Mouse (Mus musculus) intestine, embryonic 14.5 days (tissue): Measurements from ENCODE around the gene Kalrn. TPM values are rescaled to one million over a fixed set of nuclear protein-coding genes. Genes with fewer than 3 reads are reported as not detected.

Source experiments
- ATAC-seq: fragments of 200-750 bp; cut with Nextera tagmentation; replicated peaks from 2 replicates; pipeline ENCODE4 v1.8.0; 2017; ENCODE audit warnings: low read depth, moderate number of reproducible peaks, moderate TSS enrichment, moderate library complexity; ENCODE audit not compliant: low FRiP score, low TSS enrichment
- DNase-seq: peaks from one replicate; pipeline ENCODE4 v3.0.0-alpha.2; 2018; ENCODE audit warnings: low spot score
- H3K27ac ChIP-seq: fragments of 300-500 bp; sonication (generic); 2 replicates; pipeline ENCODE4 v1.5.1; 2014; ENCODE audit warnings: low read depth, mild to moderate bottlenecking, control low read depth
- H3K27me3 ChIP-seq: fragments of 300-500 bp; sonication (generic); replicated peaks from 2 replicates; pipeline ENCODE4 v1.6.1; 2014; ENCODE audit warnings: low read length, control low read depth; ENCODE audit not compliant: control insufficient read depth, insufficient read depth
- H3K36me3 ChIP-seq: fragments of 300-500 bp; sonication (generic); 2 replicates; pipeline ENCODE4 v1.6.1; 2014; ENCODE audit warnings: low read length, control low read depth; ENCODE audit not compliant: control insufficient read depth, insufficient read depth
- H3K4me1 ChIP-seq: fragments of 300-500 bp; sonication (generic); replicated peaks from 2 replicates; pipeline ENCODE4 v1.6.1; 2014; ENCODE audit warnings: low read length, control low read depth, mixed read lengths; ENCODE audit not compliant: control insufficient read depth, insufficient read depth
- H3K4me2 ChIP-seq: fragments of 300-500 bp; sonication (generic); 2 replicates; pipeline ENCODE4 v1.6.1; 2014; ENCODE audit warnings: low read length
- H3K4me3 ChIP-seq: fragments of 300-500 bp; sonication (generic); 2 replicates; pipeline ENCODE4 v1.5.1; 2014; ENCODE audit warnings: low read depth, low read length, control low read depth, mixed read lengths
- H3K9ac ChIP-seq: fragments of 300-500 bp; sonication (generic); 2 replicates; pipeline ENCODE4 v1.6.1; 2014; ENCODE audit warnings: mild to moderate bottlenecking, low read length
- H3K9me3 ChIP-seq: fragments of 300-500 bp; sonication (generic); 2 replicates; pipeline ENCODE4 v1.6.1; 2016; ENCODE audit warnings: low read length, control low read depth; ENCODE audit not compliant: control insufficient read depth
- WGBS: fragments of 180-500 bp; shearing (Covaris S2); extraction: QIAGEN DNeasy Blood & Tissue Kit; methylation state at CpG from one replicate; pipeline ENCODE4 v1.1.7; 2014; 5-methylcytosine and 5-hydroxymethylcytosine counted together
- polyA plus RNA-seq: library from polyadenylated mRNA; unstranded; fragments of >200 nt; fragmentation: Nextera tagmentation; extraction: Ambion mirVana; gene quantifications from 2 replicates; pipeline ENCODE4 v1.2.1, GENCODE M21; 2014

Kalrn gene
- polyA plus RNA-seq, 1 experiment from 2014 or later, result 20.1 TPM

DNA sequence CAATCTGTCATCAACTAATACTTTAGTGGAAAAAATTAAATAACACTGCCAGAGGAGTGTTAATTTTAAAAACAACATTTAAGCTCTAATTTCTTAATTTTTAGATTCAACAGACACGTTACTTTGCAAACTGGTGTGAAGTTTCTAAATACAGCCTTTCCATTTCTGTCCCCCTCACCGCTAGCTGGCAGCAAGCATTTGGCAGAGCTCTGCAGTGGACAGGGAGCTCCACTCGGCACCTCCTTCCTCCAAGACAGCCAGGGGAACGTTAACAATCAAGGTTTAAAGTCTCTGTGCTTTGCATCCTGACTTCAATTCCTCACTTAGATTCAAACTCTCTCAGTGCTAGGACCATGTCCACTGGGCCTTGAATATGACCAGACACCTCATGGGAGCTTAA, 106.7 kb downstream of the Kalrn start:
- H3K27me3 ChIP-seq, result no peaks in the 10 kb centered on the region
- H3K4me1 ChIP-seq, result peaks cover 39% of the 10 kb centered on the region
- ATAC-seq, result no peak
- H3K36me3 ChIP-seq, result no peaks in the 10 kb centered on the region
- H3K9me3 ChIP-seq, result no peaks in the 10 kb centered on the region
- H3K9ac ChIP-seq, result no peak overlapping the region
- H3K4me2 ChIP-seq, result no peak overlapping the region
- no peak for DNase-seq
- 32% methylated on average over 4 of the region's 4 CpGs for WGBS
- no peak overlapping the region for H3K27ac ChIP-seq
- H3K4me3 ChIP-seq, result no peak overlapping the region

DNA sequence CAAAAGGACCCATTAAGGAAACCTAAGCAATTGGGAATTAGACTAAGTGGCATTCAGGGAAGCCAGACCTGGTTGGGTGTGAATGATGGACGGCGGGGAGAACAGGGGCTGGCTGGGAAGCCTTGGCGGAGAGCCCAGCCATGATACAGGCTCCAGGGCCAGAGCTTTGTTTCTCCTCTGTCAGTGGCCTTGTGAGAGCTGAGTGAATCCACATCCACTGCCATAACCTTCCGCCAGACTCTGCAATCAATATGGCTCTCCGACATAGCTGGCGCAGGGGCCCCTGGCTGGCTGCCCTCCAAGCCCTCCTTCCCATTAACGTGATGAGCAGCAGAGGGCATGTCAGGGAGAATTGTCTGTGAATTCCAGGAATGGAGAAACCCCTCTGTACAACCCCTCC, 117.0 kb downstream of the Kalrn start:
- Histone ChIP-seq H3K27ac (peak overlapping the region; percentile 22; the same call in 1 of the 2 replicates), H3K9me3 (no peaks in the 10 kb centered on the region), H3K36me3 (no peaks in the 10 kb centered on the region), H3K4me2 (peak overlapping the region; percentile 15; the same call in 1 of the 2 replicates), H3K9ac (no peak overlapping the region), H3K27me3 (no peaks in the 10 kb centered on the region), H3K4me1 (peaks cover 30% of the 10 kb centered on the region), H3K4me3 (no peak overlapping the region)
- WGBS, result 24% methylated on average over 7 of the region's 7 CpGs
- ATAC-seq (peak; percentile 81), DNase-seq (peak; percentile 79)

DNA sequence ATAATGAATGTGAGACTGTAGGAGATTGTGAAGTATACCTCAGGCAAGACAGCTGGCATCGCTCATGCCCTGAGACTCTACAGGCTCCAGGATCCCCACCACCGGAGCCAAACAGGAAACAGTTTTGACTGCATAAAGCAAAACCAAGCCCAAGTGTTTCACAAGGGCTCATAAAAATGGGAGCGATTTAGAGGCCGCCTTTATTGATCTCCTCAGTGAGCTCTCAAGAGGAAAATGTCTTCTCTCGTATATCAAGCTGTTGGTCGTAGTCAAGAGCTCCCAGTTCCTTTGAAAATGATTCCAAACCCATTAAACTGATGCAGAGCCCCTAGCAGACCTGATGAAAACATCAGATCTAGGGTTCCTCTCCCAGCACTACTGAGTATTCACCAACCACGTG, 127.7 kb downstream of the Kalrn start:
- no peaks in the 10 kb centered on the region for H3K36me3 ChIP-seq
- no peak overlapping the region for H3K9ac ChIP-seq
- H3K9me3 ChIP-seq, result no peaks in the 10 kb centered on the region
- ATAC-seq, result no peak
- no peak overlapping the region for H3K4me3 ChIP-seq
- H3K4me1 ChIP-seq, result peaks cover 56% of the 10 kb centered on the region
- no peak for DNase-seq
- no peak overlapping the region for H3K27ac ChIP-seq
- no peaks in the 10 kb centered on the region for H3K27me3 ChIP-seq
- WGBS, result 36% methylated on average over 7 of the region's 7 CpGs
- H3K4me2 ChIP-seq, result no peak overlapping the region

DNA sequence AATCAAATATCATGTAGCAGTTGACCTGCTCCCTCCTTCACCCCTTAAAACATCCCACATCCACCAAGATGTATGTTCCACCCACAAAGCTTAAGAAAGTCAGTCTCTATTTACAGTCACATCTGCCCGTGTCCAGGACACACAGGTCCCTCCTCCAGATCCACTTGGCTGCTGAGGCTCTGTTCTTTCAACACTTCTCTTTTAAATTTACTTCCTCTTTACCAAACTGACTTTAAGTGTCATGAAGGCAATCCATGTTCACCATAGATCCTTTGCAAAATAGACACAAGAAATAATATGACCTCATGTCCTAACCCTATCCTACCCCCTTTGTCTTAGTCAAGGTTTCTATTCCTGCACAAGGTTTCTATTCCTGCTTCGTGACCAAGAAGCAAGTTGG, 131.6 kb downstream of the Kalrn start:
- Histone ChIP-seq H3K9ac (no peak overlapping the region), H3K27ac (peak overlapping the region; percentile 87), H3K27me3 (no peaks in the 10 kb centered on the region), H3K36me3 (no peaks in the 10 kb centered on the region), H3K4me2 (no peak overlapping the region), H3K4me3 (no peak overlapping the region), H3K9me3 (no peaks in the 10 kb centered on the region), H3K4me1 (peaks cover 59% of the 10 kb centered on the region)
- 37% methylated on average over 2 of the region's 2 CpGs for WGBS
- no peak for DNase-seq
- 0 out of 2 replicates have a peak, but pooled peaks have one; percentile 6 for ATAC-seq

DNA sequence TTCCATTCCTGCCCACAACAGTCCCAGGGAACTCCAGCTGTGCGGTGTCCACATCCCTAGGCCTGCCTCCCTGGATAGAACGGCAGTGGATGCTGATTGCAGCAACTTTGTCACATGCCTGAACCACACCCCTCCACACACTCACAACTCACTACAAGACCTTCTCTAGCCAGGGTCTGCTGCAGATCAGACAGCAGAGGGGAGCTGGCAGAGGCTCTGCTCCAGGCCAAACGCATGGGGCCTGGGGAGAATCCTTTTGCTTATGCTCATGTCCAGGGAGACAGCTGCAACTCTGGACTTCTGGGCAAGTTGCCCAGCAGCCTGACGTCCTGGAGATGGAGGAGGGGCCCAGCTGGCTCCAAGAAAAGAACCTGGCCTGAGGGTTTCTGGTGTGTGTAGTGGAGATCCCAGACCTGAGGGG, 132.3 kb downstream of the Kalrn start:
- WGBS, result 23% methylated on average over 4 of the region's 4 CpGs
- DNase-seq (peak; percentile 91), ATAC-seq (peak; percentile 92)
- no peak overlapping the region for H3K4me3 ChIP-seq
- peak overlapping the region; percentile 87 for H3K27ac ChIP-seq
- no peaks in the 10 kb centered on the region for H3K9me3 ChIP-seq
- peaks cover 54% of the 10 kb centered on the region for H3K4me1 ChIP-seq
- H3K27me3 ChIP-seq, result no peaks in the 10 kb centered on the region
- no peak overlapping the region for H3K4me2 ChIP-seq
- no peaks in the 10 kb centered on the region for H3K36me3 ChIP-seq
- H3K9ac ChIP-seq, result no peak overlapping the region

DNA sequence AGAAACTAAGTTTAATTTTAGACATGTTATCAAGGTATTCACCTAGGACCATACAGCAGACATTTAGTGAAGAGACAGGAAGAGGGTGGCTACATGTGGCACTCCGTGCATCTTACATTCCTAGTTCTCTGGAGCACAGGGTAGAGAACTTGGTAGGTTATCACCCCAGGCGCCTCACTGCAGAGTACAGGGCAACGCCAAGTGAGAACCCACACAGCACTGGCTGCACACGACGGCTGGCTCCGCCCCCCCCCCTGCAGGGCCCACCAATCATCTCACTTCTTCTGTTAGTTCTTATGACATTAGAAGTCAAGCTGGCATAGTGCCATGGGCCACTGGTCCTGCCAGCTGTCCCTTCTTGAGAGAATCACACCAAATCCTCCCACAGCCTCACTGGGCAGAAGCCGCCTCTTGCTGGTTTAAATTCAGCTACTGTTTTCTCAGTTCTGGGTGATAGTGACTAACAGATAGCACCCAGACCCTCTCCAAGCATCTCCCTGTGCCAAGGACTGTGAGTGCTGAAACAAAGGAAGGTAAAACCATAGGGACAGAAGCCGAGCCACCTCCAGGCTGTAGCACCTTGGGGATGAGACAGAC, 133.2 kb downstream of the Kalrn start:
- Histone ChIP-seq H3K4me2 (no peak overlapping the region), H3K27me3 (no peaks in the 10 kb centered on the region), H3K4me1 (peaks cover 47% of the 10 kb centered on the region), H3K9ac (no peak overlapping the region), H3K4me3 (no peak overlapping the region), H3K36me3 (no peaks in the 10 kb centered on the region), H3K27ac (peak overlapping the region; percentile 87), H3K9me3 (no peaks in the 10 kb centered on the region)
- DNase-seq (no peak), ATAC-seq (no peak)
- WGBS, result 77% methylated on average over 8 of the region's 8 CpGs

DNA sequence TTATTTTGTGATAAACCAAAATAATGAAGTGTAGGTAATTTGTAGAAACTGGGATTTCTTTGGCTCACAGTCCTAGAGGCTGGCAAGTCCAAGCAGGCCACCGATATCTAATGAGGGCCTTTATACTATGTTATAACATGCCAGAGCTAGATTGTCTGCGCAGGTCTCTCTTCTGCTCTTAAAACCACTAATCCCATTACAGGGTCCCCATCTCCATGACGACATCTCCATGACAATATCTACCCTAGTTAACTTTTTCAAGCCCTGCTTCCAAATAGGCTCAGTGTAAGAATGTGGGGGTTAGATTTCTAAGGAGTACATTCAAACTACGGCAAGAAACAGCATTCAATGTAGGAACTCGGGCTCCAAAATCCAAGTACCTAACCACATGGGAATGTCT, 143.2 kb downstream of the Kalrn start:
- Histone ChIP-seq H3K9me3 (no peaks in the 10 kb centered on the region), H3K9ac (no peak overlapping the region), H3K27me3 (no peaks in the 10 kb centered on the region), H3K27ac (no peak overlapping the region), H3K4me2 (no peak overlapping the region), H3K4me3 (no peak overlapping the region), H3K36me3 (no peaks in the 10 kb centered on the region), H3K4me1 (peaks cover 13% of the 10 kb centered on the region)
- WGBS, result 89% methylated on average over 5 of the region's 5 CpGs
- ATAC-seq, result no peak
- no peak for DNase-seq

DNA sequence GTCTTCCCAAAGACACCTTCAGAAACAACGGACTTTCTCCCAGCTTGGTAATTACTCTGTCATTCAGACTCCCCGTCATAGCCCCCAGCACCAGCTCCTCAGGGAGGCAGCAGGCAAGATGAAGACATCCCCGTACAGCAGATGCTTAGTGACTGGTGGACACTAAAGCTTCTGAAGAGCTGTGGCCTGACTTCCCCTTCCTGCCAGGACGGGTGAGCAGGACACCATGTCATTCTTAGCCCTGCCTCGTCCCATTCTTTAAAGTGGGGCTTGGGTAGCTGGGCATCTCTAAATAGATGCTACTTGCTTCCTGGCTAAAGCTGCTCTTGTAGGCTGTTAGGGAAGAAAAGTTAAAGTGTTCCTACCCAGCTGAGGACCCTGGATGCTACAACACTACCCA, 145.7 kb downstream of the Kalrn start:
- ATAC-seq (no peak), DNase-seq (no peak)
- Histone ChIP-seq H3K9ac (no peak overlapping the region), H3K4me1 (peaks cover 13% of the 10 kb centered on the region), H3K4me3 (no peak overlapping the region), H3K27me3 (no peaks in the 10 kb centered on the region), H3K9me3 (no peaks in the 10 kb centered on the region), H3K36me3 (no peaks in the 10 kb centered on the region), H3K27ac (no peak overlapping the region), H3K4me2 (no peak overlapping the region)
- WGBS, result 59% methylated on average over 5 of the region's 5 CpGs

DNA sequence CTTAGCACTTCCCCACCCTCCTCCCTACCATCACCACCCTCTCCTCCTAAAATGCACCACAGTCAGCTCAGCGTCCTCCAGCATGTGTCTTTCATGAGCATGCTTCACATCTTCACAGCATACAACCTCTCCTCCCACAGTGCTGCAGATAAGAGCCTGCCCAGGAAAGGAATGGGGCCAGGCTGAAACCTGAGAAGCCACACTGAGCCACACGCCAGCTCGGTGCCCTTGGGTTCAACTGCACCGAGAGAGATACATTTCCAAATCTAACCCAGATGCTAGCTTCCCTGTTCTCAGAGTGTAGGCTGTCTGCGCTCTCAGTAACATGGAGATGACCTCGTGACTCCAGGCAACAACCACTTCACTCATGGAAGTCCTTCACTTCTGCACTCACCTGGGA, 151.9 kb downstream of the Kalrn start:
- Histone ChIP-seq H3K4me2 (no peak overlapping the region), H3K36me3 (no peaks in the 10 kb centered on the region), H3K9ac (no peak overlapping the region), H3K4me1 (peaks cover 17% of the 10 kb centered on the region), H3K4me3 (no peak overlapping the region), H3K27ac (no peak overlapping the region), H3K9me3 (no peaks in the 10 kb centered on the region), H3K27me3 (no peaks in the 10 kb centered on the region)
- 26% methylated on average over 6 of the region's 6 CpGs for WGBS
- DNase-seq (no peak), ATAC-seq (no peak)
